Mouse (Mus musculus) testis, adult 2 months (tissue): ENCODE data around the gene Pcnx.

Experiments used
- CTCF ChIP-seq: fragments of 200-500 bp; IDR thresholded peaks from 2 replicates; pipeline ENCODE4 v1.5.1; 2012; ENCODE audit warnings: low read depth, mild to moderate bottlenecking, inconsistent platforms, low read length, moderate library complexity; ENCODE audit not compliant: control insufficient read depth, insufficient read depth, insufficient replicate concordance
- POLR2A ChIP-seq: fragments of 200-500 bp; IDR thresholded peaks from 2 replicates; pipeline ENCODE4 v1.6.1; 2012; ENCODE audit warnings: low read depth, mild to moderate bottlenecking, inconsistent platforms, low read length, moderate library complexity; ENCODE audit not compliant: control insufficient read depth

GRCm38 (mm10) chr12:81997497-81997896 lies 137.7 kb downstream of the Pcnx start:
- TF ChIP-seq POLR2A (no peak), CTCF (no peak)
